Mouse (Mus musculus): ENCODE data around the gene Gm28374. TPM values are rescaled to one million over a fixed set of nuclear protein-coding genes. Genes with fewer than 3 reads are reported as not detected.

The Gm28374 gene
- total RNA-seq, 2 experiments from 2014 or later = not detected

GRCm38 (mm10) chr19:6094119-6094518, 12.1 kb upstream of the Gm28374 start, which contains the start of gene AC131692.1:
Gene AC131692.1 (plus strand): TSS chr19:6094419.
- ATAC-seq (replicated peaks; ENCODE audit: low FRiP score, poor library complexity, severe bottlenecking) = no peak

GRCm38 (mm10) chr19:6088841-6089240, 6.8 kb upstream of the Gm28374 start:
- ATAC-seq (replicated peaks; ENCODE audit: low FRiP score, poor library complexity, severe bottlenecking) = no peak

- ATAC-seq (replicated peaks; ENCODE audit: low FRiP score, poor library complexity, severe bottlenecking) = peak; percentile 85
Observed at GRCm38 (mm10) chr19:6085417-6085879, 3.4 kb upstream of the Gm28374 start.

GRCm38 (mm10) chr19:6084478-6085248, 2.6 kb upstream of the Gm28374 start, which contains the start of the genes Zfpl1 and Cdca5:
Gene Zfpl1 (minus strand): TSS chr19:6084956.
Gene Cdca5 (plus strand): TSS chr19:6084983.
- peak; percentile 91 for ATAC-seq (replicated peaks; ENCODE audit: low FRiP score, poor library complexity, severe bottlenecking)

- no peak for ATAC-seq (replicated peaks; ENCODE audit: low FRiP score, poor library complexity, severe bottlenecking)
Observed at GRCm38 (mm10) chr19:6079983-6080480, 2.0 kb downstream of the Gm28374 start, which contains the start of gene Tmem262. Gene Tmem262 (plus strand): TSS chr19:6080033.

- peak; percentile 96 for ATAC-seq (replicated peaks; ENCODE audit: low FRiP score, poor library complexity, severe bottlenecking)
Observed at GRCm38 (mm10) chr19:6076564-6077393, 5.3 kb downstream of the Gm28374 start, which contains the start of gene Vps51. Gene Vps51 (minus strand): TSS chr19:6077231.

GRCm38 (mm10) chr19:6073889-6074288, 8.2 kb downstream of the Gm28374 start:
- ATAC-seq (replicated peaks; ENCODE audit: low FRiP score, poor library complexity, severe bottlenecking) = no peak

- ATAC-seq (replicated peaks; ENCODE audit: low FRiP score, poor library complexity, severe bottlenecking) = no peak
Observed at GRCm38 (mm10) chr19:6071261-6071660, 10.8 kb downstream of the Gm28374 start.

- ATAC-seq (replicated peaks; ENCODE audit: low FRiP score, poor library complexity, severe bottlenecking) = no peak
Observed at GRCm38 (mm10) chr19:6070571-6071250, 11.3 kb downstream of the Gm28374 start.

GRCm38 (mm10) chr19:6069851-6070250, 12.2 kb downstream of the Gm28374 start:
- ATAC-seq (replicated peaks; ENCODE audit: low FRiP score, poor library complexity, severe bottlenecking) = no peak

- no peak for ATAC-seq (replicated peaks; ENCODE audit: low FRiP score, poor library complexity, severe bottlenecking)
Observed at GRCm38 (mm10) chr19:6068951-6069350, 13.1 kb downstream of the Gm28374 start.

- peak; percentile 93 for ATAC-seq (replicated peaks; ENCODE audit: low FRiP score, poor library complexity, severe bottlenecking)
Observed at GRCm38 (mm10) chr19:6067724-6068415, 14.2 kb downstream of the Gm28374 start, which contains the start of gene Tm7sf2. Gene Tm7sf2 (minus strand): TSS chr19:6068373.

- ATAC-seq (replicated peaks; ENCODE audit: low FRiP score, poor library complexity, severe bottlenecking) = peak; percentile 84
Observed at GRCm38 (mm10) chr19:6067011-6067723, 14.9 kb downstream of the Gm28374 start.

GRCm38 (mm10) chr19:6066571-6066970, 15.5 kb downstream of the Gm28374 start:
- ATAC-seq (replicated peaks; ENCODE audit: low FRiP score, poor library complexity, severe bottlenecking) = no peak

- no peak for ATAC-seq (replicated peaks; ENCODE audit: low FRiP score, poor library complexity, severe bottlenecking)
Observed at GRCm38 (mm10) chr19:6063081-6063480, 19.0 kb downstream of the Gm28374 start.

- ATAC-seq (replicated peaks; ENCODE audit: low FRiP score, poor library complexity, severe bottlenecking) = no peak
Observed at GRCm38 (mm10) chr19:6062418-6062817, 19.6 kb downstream of the Gm28374 start.

- 0 out of 2 replicates have a peak, but pooled peaks have one; percentile 4 for ATAC-seq (replicated peaks; ENCODE audit: low FRiP score, poor library complexity, severe bottlenecking)
Observed at GRCm38 (mm10) chr19:6061641-6062302, 20.3 kb downstream of the Gm28374 start.

- ATAC-seq (replicated peaks; ENCODE audit: low FRiP score, poor library complexity, severe bottlenecking) = peak; percentile 85
Observed at GRCm38 (mm10) chr19:6061021-6061533, 21.0 kb downstream of the Gm28374 start, which contains the start of gene Znhit2. Gene Znhit2 (plus strand): TSS chr19:6061192.

Data from erythroid progenitor cell, adult 5-6 weeks (primary cell).